Mouse (Mus musculus): ENCODE data around the gene Bclaf3. TPM values are rescaled to one million over a fixed set of nuclear protein-coding genes. Genes with fewer than 3 reads are reported as not detected.
"Not testable (repeated sequence)": the region's sequence is repeated elsewhere in the genome, so short reads cannot be mapped to it uniquely, and the experiment has no call there.

Bclaf3 gene
- polyA plus RNA-seq, 1 experiment from 2014 or later, result 7.7 TPM

- H3K27ac ChIP-seq, result peak overlapping the region; percentile 86
- 14% methylated on average over 32 of the region's 38 CpGs for WGBS (ENCODE audit: insufficient replicate concordance)
- H3K9me3 ChIP-seq (replicated peaks), result no peaks in the 10 kb centered on the region
- peaks cover 12% of the 10 kb centered on the region for H3K4me1 ChIP-seq (replicated peaks)
- no peaks in the 10 kb centered on the region for H3K36me3 ChIP-seq
- DNase-seq, result peak; percentile 94
- H3K27me3 ChIP-seq, result no peaks in the 10 kb centered on the region
- peak overlapping the region; percentile 77 for H3K4me2 ChIP-seq
- ATAC-seq (ENCODE audit: low read depth), result peak; percentile 98
- peak overlapping the region; percentile 76 for H3K4me3 ChIP-seq (replicated peaks)
- peak overlapping the region; percentile 85 for H3K9ac ChIP-seq
Measured at GRCm38 (mm10) chrX:159532427-159532810, 5.9 kb downstream of the Bclaf3 start.

- peak overlapping the region; percentile 86 for H3K27ac ChIP-seq
- peak; percentile 62 for ATAC-seq (ENCODE audit: low read depth)
- DNase-seq, result no peak
Measured at GRCm38 (mm10) chrX:159532811-159533462, 6.4 kb downstream of the Bclaf3 start.

GRCm38 (mm10) chrX:159541936-159542335 is 15.4 kb downstream of the Bclaf3 start:
- no peak overlapping the region for H3K9ac ChIP-seq
- H3K4me3 ChIP-seq (replicated peaks), result no peak overlapping the region
- DNase-seq (no peak), ATAC-seq (ENCODE audit: low read depth) (no peak)
- no peak overlapping the region for H3K4me2 ChIP-seq
- H3K27me3 ChIP-seq, result no peaks in the 10 kb centered on the region
- no peaks in the 10 kb centered on the region for H3K9me3 ChIP-seq (replicated peaks)
- H3K27ac ChIP-seq, result no peak overlapping the region
- H3K4me1 ChIP-seq (replicated peaks), result peaks cover 6% of the 10 kb centered on the region; the same call in 1 of the 2 replicates
- WGBS (ENCODE audit: insufficient replicate concordance), result 74% methylated on average over 18 of the region's 18 CpGs
- H3K36me3 ChIP-seq, result 0 out of 2 replicates have a peak, but pooled peaks cover 3% of the 10 kb centered on the region

More at GRCm38 (mm10) chrX:159532811-159533462, 6.4 kb downstream of the Bclaf3 start:
- no peaks in the 10 kb centered on the region for H3K9me3 ChIP-seq (replicated peaks)
- 13% methylated on average over 44 of the region's 56 CpGs for WGBS (ENCODE audit: insufficient replicate concordance)
- no peaks in the 10 kb centered on the region for H3K36me3 ChIP-seq
- H3K4me1 ChIP-seq (replicated peaks), result peaks cover 12% of the 10 kb centered on the region
- H3K9ac ChIP-seq, result peak overlapping the region; percentile 85
- H3K4me3 ChIP-seq (replicated peaks), result peak overlapping the region; percentile 76
- peak overlapping the region; percentile 77 for H3K4me2 ChIP-seq
- H3K27me3 ChIP-seq, result no peaks in the 10 kb centered on the region

GRCm38 (mm10) chrX:159547093-159547492 is 20.6 kb downstream of the Bclaf3 start:
- H3K4me1 ChIP-seq (replicated peaks), result peaks cover 10% of the 10 kb centered on the region; the same call in 1 of the 2 replicates
- DNase-seq, result no peak
- 46% methylated on average over 5 of the region's 5 CpGs for WGBS (ENCODE audit: insufficient replicate concordance)
- H3K36me3 ChIP-seq, result peaks cover 3% of the 10 kb centered on the region; the same call in 1 of the 2 replicates
- no peaks in the 10 kb centered on the region for H3K9me3 ChIP-seq (replicated peaks)
- H3K27ac ChIP-seq, result no peak overlapping the region
- no peak overlapping the region for H3K4me3 ChIP-seq (replicated peaks)
- H3K27me3 ChIP-seq, result no peaks in the 10 kb centered on the region
- ATAC-seq (ENCODE audit: low read depth), result no peak
- H3K9ac ChIP-seq, result no peak overlapping the region
- no peak overlapping the region for H3K4me2 ChIP-seq

GRCm38 (mm10) chrX:159584738-159585137 is 58.2 kb downstream of the Bclaf3 start:
- not testable (repeated sequence) for H3K4me1 ChIP-seq (replicated peaks); H3K9me3 ChIP-seq (replicated peaks); H3K27me3 ChIP-seq; H3K4me2 ChIP-seq; H3K36me3 ChIP-seq; H3K27ac ChIP-seq; DNase-seq; H3K4me3 ChIP-seq (replicated peaks); H3K9ac ChIP-seq; ATAC-seq (ENCODE audit: low read depth)
- 78% methylated on average over 7 of the region's 7 CpGs for WGBS (ENCODE audit: insufficient replicate concordance)

GRCm38 (mm10) chrX:159591633-159592032 is 65.1 kb downstream of the Bclaf3 start:
- Histone ChIP-seq H3K27ac (no peak overlapping the region), H3K4me2 (no peak overlapping the region), H3K9me3 (replicated peaks) (no peaks in the 10 kb centered on the region), H3K36me3 (no peaks in the 10 kb centered on the region), H3K4me1 (replicated peaks) (peaks cover 17% of the 10 kb centered on the region), H3K9ac (no peak overlapping the region), H3K27me3 (no peaks in the 10 kb centered on the region), H3K4me3 (replicated peaks) (no peak overlapping the region)
- ATAC-seq (ENCODE audit: low read depth) (no peak), DNase-seq (no peak)
- WGBS (ENCODE audit: insufficient replicate concordance), result 48% methylated on average over 1 of the region's 1 CpGs

- Histone ChIP-seq H3K4me1 (replicated peaks) (peaks cover 33% of the 10 kb centered on the region), H3K36me3 (no peaks in the 10 kb centered on the region), H3K4me2 (peak overlapping the region; percentile 19), H3K9me3 (replicated peaks) (no peaks in the 10 kb centered on the region), H3K4me3 (replicated peaks) (no peak overlapping the region), H3K9ac (no peak overlapping the region), H3K27me3 (no peaks in the 10 kb centered on the region), H3K27ac (peak overlapping the region; percentile 90)
- WGBS (ENCODE audit: insufficient replicate concordance), result 33% methylated on average over 1 of the region's 1 CpGs
- DNase-seq (peak; percentile 56), ATAC-seq (ENCODE audit: low read depth) (peak; percentile 95)
Measured at GRCm38 (mm10) chrX:159597502-159597901, 71.0 kb downstream of the Bclaf3 start.

GRCm38 (mm10) chrX:159604832-159605231 is 78.3 kb downstream of the Bclaf3 start:
- Histone ChIP-seq H3K4me2 (no peak overlapping the region), H3K27me3 (no peaks in the 10 kb centered on the region), H3K4me3 (replicated peaks) (no peak overlapping the region), H3K27ac (no peak overlapping the region), H3K4me1 (replicated peaks) (no peaks in the 10 kb centered on the region), H3K36me3 (no peaks in the 10 kb centered on the region), H3K9ac (no peak overlapping the region), H3K9me3 (replicated peaks) (no peaks in the 10 kb centered on the region)
- 77% methylated on average over 2 of the region's 2 CpGs for WGBS (ENCODE audit: insufficient replicate concordance)
- no peak for DNase-seq
- ATAC-seq (ENCODE audit: low read depth), result no peak

GRCm38 (mm10) chrX:159606936-159607335 is 80.4 kb downstream of the Bclaf3 start:
- H3K4me1 ChIP-seq (replicated peaks), result no peaks in the 10 kb centered on the region
- no peaks in the 10 kb centered on the region for H3K9me3 ChIP-seq (replicated peaks)
- no peaks in the 10 kb centered on the region for H3K36me3 ChIP-seq
- no peak overlapping the region for H3K4me2 ChIP-seq
- 41% methylated on average over 6 of the region's 6 CpGs for whole genome bisulfite sequencing (ENCODE audit: insufficient replicate concordance)
- ATAC-seq (ENCODE audit: low read depth), result no peak
- no peak overlapping the region for H3K4me3 ChIP-seq (replicated peaks)
- H3K27me3 ChIP-seq, result no peaks in the 10 kb centered on the region
- H3K9ac ChIP-seq, result no peak overlapping the region
- DNase-seq, result peak; percentile 15
- no peak overlapping the region for H3K27ac ChIP-seq

- Histone ChIP-seq H3K27ac (no peak overlapping the region), H3K4me1 (replicated peaks) (peaks cover 19% of the 10 kb centered on the region), H3K4me3 (replicated peaks) (peak overlapping the region; percentile 70), H3K9me3 (replicated peaks) (no peaks in the 10 kb centered on the region), H3K36me3 (no peaks in the 10 kb centered on the region), H3K27me3 (no peaks in the 10 kb centered on the region), H3K9ac (peak overlapping the region; percentile 47), H3K4me2 (peak overlapping the region; percentile 91)
- 18% methylated on average over 12 of the region's 12 CpGs for WGBS (ENCODE audit: insufficient replicate concordance)
- DNase-seq, result no peak
- peak; percentile 27; the same call in 1 of the 2 replicates for ATAC-seq (ENCODE audit: low read depth)
Measured at GRCm38 (mm10) chrX:159626208-159626906, 99.9 kb downstream of the Bclaf3 start.

- H3K9me3 ChIP-seq (replicated peaks), result no peaks in the 10 kb centered on the region
- DNase-seq (peak; percentile 66), ATAC-seq (ENCODE audit: low read depth) (peak; percentile 95)
- H3K4me2 ChIP-seq, result peak within 1 kb of the TSS; percentile 91
- WGBS (ENCODE audit: insufficient replicate concordance), result 12% methylated on average over 35 of the region's 60 CpGs
- H3K36me3 ChIP-seq, result no peaks in the 10 kb centered on the region
- peaks cover 19% of the 10 kb centered on the region for H3K4me1 ChIP-seq (replicated peaks)
- H3K27me3 ChIP-seq, result no peaks in the 10 kb centered on the region
- H3K9ac ChIP-seq, result peak within 1 kb of the TSS; percentile 79
- peak within 1 kb of the TSS; percentile 70 for H3K4me3 ChIP-seq (replicated peaks)
- H3K27ac ChIP-seq, result peak within 1 kb of the TSS; percentile 69
Measured at GRCm38 (mm10) chrX:159626907-159627587, 100.6 kb downstream of the Bclaf3 start, which contains the start of gene Sh3kbp1. Gene Sh3kbp1 (plus strand): TSS chrX:159627272.
